Mouse (Mus musculus) forebrain, postnatal 0 days (tissue): ENCODE measurements at regions not wholly inside any gene's neighbourhood (a gene's known extent, or its start where the extent isn't known, plus 50 kb on each side); places are given as distances from the start of the nearest gene placed in this dataset.
A peak's percentile ranks its signal among the peaks of the same experiment; 100 is the strongest.

Source experiments
- ATAC-seq: fragments of 200-750 bp; cut with Nextera tagmentation; 2 replicates; pipeline ENCODE4 v1.8.0; 2017; ENCODE audit warnings: mild to moderate bottlenecking, moderate library complexity
- DNase-seq: peaks from one replicate; pipeline ENCODE4 v3.0.0-alpha.2; 2015
- H3K27ac ChIP-seq: fragments of 300-500 bp; sonication (generic); 2 replicates; pipeline ENCODE4 v1.5.1; 2014; ENCODE audit warnings: low read depth, mild to moderate bottlenecking, antibody characterized with exemption, low read length, moderate library complexity, mixed read lengths
- H3K27me3 ChIP-seq: fragments of 300-500 bp; sonication (generic); 2 replicates; pipeline ENCODE4 v1.6.1; 2014; ENCODE audit warnings: mild to moderate bottlenecking, low read length, mixed read lengths; ENCODE audit not compliant: insufficient read depth
- H3K36me3 ChIP-seq: fragments of 300-500 bp; sonication (generic); 2 replicates; pipeline ENCODE4 v1.6.1; 2014; ENCODE audit warnings: mild to moderate bottlenecking, moderate library complexity; ENCODE audit not compliant: insufficient read depth
- H3K4me1 ChIP-seq: fragments of 300-500 bp; sonication (generic); 2 replicates; pipeline ENCODE4 v1.6.1; 2014; ENCODE audit warnings: antibody characterized with exemption; ENCODE audit not compliant: insufficient read depth
- H3K4me2 ChIP-seq: fragments of 300-500 bp; sonication (generic); 2 replicates; pipeline ENCODE4 v1.6.1; 2014; ENCODE audit warnings: low read depth, mild to moderate bottlenecking, moderate library complexity
- H3K4me3 ChIP-seq: fragments of 300-500 bp; sonication (generic); 2 replicates; pipeline ENCODE4 v1.5.1; 2014; ENCODE audit warnings: low read depth, low read length, mixed read lengths
- H3K9ac ChIP-seq: fragments of 300-500 bp; sonication (generic); 2 replicates; pipeline ENCODE4 v1.6.1; 2014; ENCODE audit warnings: mild to moderate bottlenecking
- H3K9me3 ChIP-seq: fragments of 300-500 bp; sonication (generic); 2 replicates; pipeline ENCODE4 v1.6.1; 2016; ENCODE audit warnings: low read length
- CTCF ChIP-seq: sonication (generic); IDR thresholded peaks from 2 replicates; pipeline ENCODE4 v1.5.1; 2016; ENCODE audit warnings: antibody characterized with exemption, control low read depth, low read depth
- WGBS: fragments of 180-500 bp; shearing (Covaris S2); extraction: QIAGEN DNeasy Blood & Tissue Kit; methylation state at CpG from one replicate; pipeline ENCODE4 v1.1.7; 2014; 5-methylcytosine and 5-hydroxymethylcytosine counted together

GRCm38 (mm10) chrX:7474831-7475230 lies 98.6 kb upstream of the Foxp3 start:
- Histone ChIP-seq H3K9ac (no peak overlapping the region), H3K4me1 (no peaks in the 10 kb centered on the region), H3K36me3 (no peaks in the 10 kb centered on the region), H3K27me3 (no peaks in the 10 kb centered on the region), H3K4me2 (no peak overlapping the region), H3K4me3 (no peak overlapping the region), H3K9me3 (no peaks in the 10 kb centered on the region), H3K27ac (no peak overlapping the region)
- 57% methylated on average over 2 of the region's 2 CpGs for WGBS
- TF ChIP-seq CTCF = no peak
- DNase-seq = peak; percentile 27
- ATAC-seq = no peak

GRCm38 (mm10) chrX:7473814-7474213 lies 98.2 kb upstream of the Usp27x start:
- 33% methylated on average over 2 of the region's 2 CpGs for WGBS
- ATAC-seq = peak; percentile 83

GRCm38 (mm10) chrX:7469801-7470200 lies 94.2 kb upstream of the Usp27x start:
- DNase-seq (no peak), ATAC-seq (no peak)
- H3K9me3 ChIP-seq = no peaks in the 10 kb centered on the region
- H3K4me1 ChIP-seq = no peaks in the 10 kb centered on the region
- H3K27ac ChIP-seq = no peak overlapping the region
- no peak overlapping the region for H3K4me3 ChIP-seq
- WGBS = 70% methylated on average over 1 of the region's 1 CpGs
- no peak for TF ChIP-seq CTCF
- H3K36me3 ChIP-seq = no peaks in the 10 kb centered on the region
- no peak overlapping the region for H3K9ac ChIP-seq
- H3K27me3 ChIP-seq = no peaks in the 10 kb centered on the region
- H3K4me2 ChIP-seq = no peak overlapping the region

More at GRCm38 (mm10) chrX:7473814-7474213, 98.2 kb upstream of the Usp27x start:
- no peaks in the 10 kb centered on the region for H3K4me1 ChIP-seq
- no peaks in the 10 kb centered on the region for H3K27me3 ChIP-seq
- H3K4me2 ChIP-seq = no peak overlapping the region
- H3K27ac ChIP-seq = no peak overlapping the region
- no peak overlapping the region for H3K9ac ChIP-seq
- peak; percentile 71 for TF ChIP-seq CTCF
- peak; percentile 58 for DNase-seq
- no peaks in the 10 kb centered on the region for H3K9me3 ChIP-seq
- H3K4me3 ChIP-seq = no peak overlapping the region
- no peaks in the 10 kb centered on the region for H3K36me3 ChIP-seq

GRCm38 (mm10) chrX:7467985-7468384 lies 92.4 kb upstream of the Usp27x start:
- Histone ChIP-seq H3K36me3 (no peaks in the 10 kb centered on the region), H3K27me3 (no peaks in the 10 kb centered on the region), H3K4me3 (no peak overlapping the region), H3K9ac (no peak overlapping the region), H3K9me3 (no peaks in the 10 kb centered on the region), H3K4me2 (no peak overlapping the region), H3K27ac (no peak overlapping the region), H3K4me1 (no peaks in the 10 kb centered on the region)
- 46% methylated on average over 1 of the region's 1 CpGs for WGBS
- DNase-seq = peak; percentile 15
- no peak for ATAC-seq
- TF ChIP-seq CTCF = no peak

- DNase-seq = no peak
Measured at GRCm38 (mm10) chrX:7456851-7457250, 81.2 kb upstream of the Usp27x start.

GRCm38 (mm10) chrX:7445035-7445434 lies 69.4 kb upstream of the Usp27x start:
- H3K4me1 ChIP-seq = no peaks in the 10 kb centered on the region
- 90% methylated on average over 3 of the region's 3 CpGs for WGBS
- no peaks in the 10 kb centered on the region for H3K9me3 ChIP-seq
- H3K27ac ChIP-seq = no peak overlapping the region
- H3K4me2 ChIP-seq = no peak overlapping the region
- ATAC-seq (no peak), DNase-seq (no peak)
- no peaks in the 10 kb centered on the region for H3K27me3 ChIP-seq
- TF ChIP-seq CTCF = no peak
- no peak overlapping the region for H3K4me3 ChIP-seq
- H3K36me3 ChIP-seq = no peaks in the 10 kb centered on the region
- no peak overlapping the region for H3K9ac ChIP-seq

More at GRCm38 (mm10) chrX:7456851-7457250, 81.2 kb upstream of the Usp27x start:
- ATAC-seq = no peak
- H3K4me1 ChIP-seq = no peaks in the 10 kb centered on the region
- 61% methylated on average over 4 of the region's 4 CpGs for WGBS
- H3K9ac ChIP-seq = no peak overlapping the region
- H3K4me3 ChIP-seq = no peak overlapping the region
- H3K4me2 ChIP-seq = no peak overlapping the region
- no peak overlapping the region for H3K27ac ChIP-seq
- H3K27me3 ChIP-seq = no peaks in the 10 kb centered on the region
- TF ChIP-seq CTCF = no peak
- H3K36me3 ChIP-seq = no peaks in the 10 kb centered on the region
- no peaks in the 10 kb centered on the region for H3K9me3 ChIP-seq

GRCm38 (mm10) chrX:7444583-7444982 lies 69.0 kb upstream of the Usp27x start:
- 65% methylated on average over 6 of the region's 6 CpGs for WGBS
- no peak for TF ChIP-seq CTCF
- ATAC-seq (no peak), DNase-seq (no peak)
- H3K4me3 ChIP-seq = no peak overlapping the region
- no peaks in the 10 kb centered on the region for H3K36me3 ChIP-seq
- H3K4me2 ChIP-seq = no peak overlapping the region
- no peaks in the 10 kb centered on the region for H3K9me3 ChIP-seq
- no peak overlapping the region for H3K9ac ChIP-seq
- H3K4me1 ChIP-seq = no peaks in the 10 kb centered on the region
- no peaks in the 10 kb centered on the region for H3K27me3 ChIP-seq
- H3K27ac ChIP-seq = no peak overlapping the region

- no peaks in the 10 kb centered on the region for H3K27me3 ChIP-seq
- no peaks in the 10 kb centered on the region for H3K36me3 ChIP-seq
- no peaks in the 10 kb centered on the region for H3K4me1 ChIP-seq
- WGBS = 39% methylated on average over 6 of the region's 6 CpGs
- H3K4me3 ChIP-seq = no peak overlapping the region
- H3K9ac ChIP-seq = no peak overlapping the region
- TF ChIP-seq CTCF = no peak
- DNase-seq (no peak), ATAC-seq (no peak)
- no peak overlapping the region for H3K27ac ChIP-seq
- H3K9me3 ChIP-seq = no peaks in the 10 kb centered on the region
- H3K4me2 ChIP-seq = no peak overlapping the region
Measured at GRCm38 (mm10) chrX:7443996-7444421, 68.4 kb upstream of the Usp27x start.
